Mouse (Mus musculus): ENCODE measurements at regions not wholly inside any gene's neighbourhood (a gene's known extent, or its start where the extent isn't known, plus 50 kb on each side); places are given as distances from the start of the nearest gene placed in this dataset.

- DNase-seq: no peak
Observed at GRCm38 (mm10) chr1:77933095-77933766, 263.7 kb downstream of the Pax3 start.

GRCm38 (mm10) chr1:77932226-77932625 lies 264.7 kb downstream of the Pax3 start:
- no peak for DNase-seq

- DNase-seq: no peak
Observed at GRCm38 (mm10) chr1:77930661-77931060, 266.3 kb downstream of the Pax3 start.

GRCm38 (mm10) chr1:77929552-77929951 lies 267.4 kb downstream of the Pax3 start:
- DNase-seq: no peak

GRCm38 (mm10) chr1:77926146-77926545 lies 270.8 kb downstream of the Pax3 start:
- DNase-seq: no peak

GRCm38 (mm10) chr1:77896226-77896625 lies 300.7 kb downstream of the Pax3 start:
- DNase-seq: no peak

GRCm38 (mm10) chr1:77879026-77879425 lies 317.9 kb downstream of the Pax3 start:
- no peak for DNase-seq

GRCm38 (mm10) chr1:77870125-77870524 lies 326.8 kb downstream of the Pax3 start:
- DNase-seq: no peak

GRCm38 (mm10) chr1:77869174-77869573 lies 327.8 kb downstream of the Pax3 start:
- no peak for DNase-seq

- DNase-seq: no peak
Observed at GRCm38 (mm10) chr1:77859931-77860330, 337.0 kb downstream of the Pax3 start.

- no peak for DNase-seq
Observed at GRCm38 (mm10) chr1:77854366-77854765, 339.5 kb upstream of the Epha4 start.

- no peak for DNase-seq
Observed at GRCm38 (mm10) chr1:77847766-77848615, 333.1 kb upstream of the Epha4 start.

GRCm38 (mm10) chr1:77846039-77846727 lies 331.3 kb upstream of the Epha4 start:
- no peak for DNase-seq

- DNase-seq: no peak
Observed at GRCm38 (mm10) chr1:77840672-77841071, 325.8 kb upstream of the Epha4 start.

- DNase-seq: no peak
Observed at GRCm38 (mm10) chr1:77832174-77832573, 317.3 kb upstream of the Epha4 start.

- no peak for DNase-seq
Observed at GRCm38 (mm10) chr1:77824716-77825387, 310.0 kb upstream of the Epha4 start.

GRCm38 (mm10) chr1:77823801-77824687 lies 309.2 kb upstream of the Epha4 start:
- no peak for DNase-seq

GRCm38 (mm10) chr1:77820101-77820500 lies 305.2 kb upstream of the Epha4 start:
- DNase-seq: no peak

GRCm38 (mm10) chr1:77815451-77815850 lies 300.6 kb upstream of the Epha4 start:
- no peak for DNase-seq

GRCm38 (mm10) chr1:77811573-77811972 lies 296.7 kb upstream of the Epha4 start:
- no peak for DNase-seq

GRCm38 (mm10) chr1:77790974-77791373 lies 276.1 kb upstream of the Epha4 start:
- DNase-seq: no peak

GRCm38 (mm10) chr1:77754326-77754725 lies 239.4 kb upstream of the Epha4 start:
- no peak for DNase-seq
